Comparison of ENCODE assay signal across 40 mouse cellular contexts in the genomic region with DNA sequence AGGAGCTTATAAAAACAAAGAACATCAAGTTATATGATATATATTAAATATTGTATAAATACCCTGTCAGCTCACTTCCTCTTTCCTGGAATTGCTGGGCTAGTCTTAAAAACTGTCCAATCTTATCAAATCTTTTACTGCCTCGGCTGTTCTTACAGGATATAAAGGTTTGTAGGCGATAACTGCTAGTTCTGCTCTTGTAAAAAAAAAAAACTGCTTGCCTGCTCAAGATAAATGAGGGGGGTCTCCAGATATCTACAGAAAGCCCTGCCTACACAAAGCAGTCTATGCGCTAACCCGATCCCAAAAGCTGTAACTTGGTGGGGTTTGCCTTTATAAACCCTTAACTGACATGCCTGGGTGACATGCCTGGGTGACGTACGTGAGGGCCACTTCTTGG. TPM values are rescaled to one million over a fixed set of nuclear protein-coding genes. Genes with fewer than 3 reads are reported as not detected.
"Had no signal": no experiment of that assay in that cellular context is flagged by ENCODE, and none has a peak within 500 bp of the region (broad histone marks: within the 10 kb centered on the region; RNA-seq: fewer than 3 reads in every experiment).

No protein-coding gene starts in this region.

- H3K27ac ChIP-seq: limb, embryonic 10.5 days; limb, embryonic 12.5 days; limb, embryonic 13.5 days; limb, embryonic 15.5 days; liver, embryonic 12.5 days; liver, embryonic 13.5 days; liver, embryonic 14.5 days; liver, embryonic 15.5 days; lung, embryonic 15.5 days; macrophage; midbrain, embryonic 10.5 days; midbrain, embryonic 12.5 days; midbrain, embryonic 13.5 days; midbrain, embryonic 15.5 days; neural tube, embryonic 12.5 days; neural tube, embryonic 13.5 days had no signal

- H3K9ac ChIP-seq: limb, embryonic 12.5 days; limb, embryonic 13.5 days; limb, embryonic 15.5 days; liver, embryonic 12.5 days; liver, embryonic 13.5 days; liver, embryonic 14.5 days; liver, embryonic 15.5 days; liver, postnatal 0 days; lung, embryonic 14.5 days; lung, embryonic 15.5 days; midbrain, embryonic 12.5 days; midbrain, embryonic 13.5 days; midbrain, embryonic 15.5 days; neural tube, embryonic 12.5 days; neural tube, embryonic 13.5 days had no signal

- DNase-seq: left cerebral cortex, postnatal 4 days; liver; liver, embryonic 13.5 days; liver, postnatal 0 days; lung, adult 18-20 months; lung, adult 2 months; lung, embryonic 14.5 days; lung, postnatal 10 days; lung, postnatal 14 days; lung, postnatal 36 days; lung, postnatal 4 days; midbrain, embryonic 14.5 days had no signal

- H3K36me3 ChIP-seq: limb, embryonic 10.5 days; limb, embryonic 12.5 days; limb, embryonic 13.5 days; limb, embryonic 15.5 days; liver, embryonic 12.5 days; liver, embryonic 13.5 days; liver, embryonic 15.5 days; lung, embryonic 15.5 days; midbrain, embryonic 10.5 days; midbrain, embryonic 12.5 days; midbrain, embryonic 13.5 days; midbrain, embryonic 15.5 days; neural tube, embryonic 12.5 days; neural tube, embryonic 13.5 days had no signal

- H3K4me1 ChIP-seq: limb, embryonic 10.5 days; limb, embryonic 12.5 days; limb, embryonic 13.5 days; limb, embryonic 15.5 days; liver, embryonic 12.5 days; liver, embryonic 13.5 days; liver, embryonic 15.5 days; lung, embryonic 15.5 days; megakaryocyte, embryonic 14.5 days; midbrain, embryonic 10.5 days; midbrain, embryonic 12.5 days; midbrain, embryonic 13.5 days; midbrain, embryonic 15.5 days; neural tube, embryonic 12.5 days; neural tube, embryonic 13.5 days had no signal

- H3K27me3 ChIP-seq: limb, embryonic 12.5 days; limb, embryonic 13.5 days; limb, embryonic 15.5 days; liver, embryonic 12.5 days; liver, embryonic 13.5 days; liver, embryonic 15.5 days; lung, embryonic 15.5 days; megakaryocyte, embryonic 14.5 days; midbrain, embryonic 12.5 days; midbrain, embryonic 13.5 days; midbrain, embryonic 15.5 days; neural tube, embryonic 12.5 days; neural tube, embryonic 13.5 days had no signal

- H3K9me3 ChIP-seq: limb, embryonic 10.5 days; lung, embryonic 15.5 days; midbrain, embryonic 15.5 days; neural tube, embryonic 13.5 days had no signal

- H3K4me3 ChIP-seq: limb, embryonic 10.5 days; limb, embryonic 12.5 days; limb, embryonic 13.5 days; limb, embryonic 15.5 days; liver, embryonic 12.5 days; liver, embryonic 13.5 days; liver, embryonic 15.5 days; lung, embryonic 15.5 days; megakaryocyte, embryonic 14.5 days; midbrain, embryonic 10.5 days; midbrain, embryonic 12.5 days; midbrain, embryonic 13.5 days; midbrain, embryonic 15.5 days; myocyte; neural tube, embryonic 12.5 days; neural tube, embryonic 13.5 days had no signal

- ATAC-seq: liver, embryonic 12.5 days; liver, postnatal 0 days; lung, postnatal 0 days; midbrain, embryonic 13.5 days; midbrain, embryonic 15.5 days; midbrain, embryonic 16.5 days had no signal

RNA-seq across cellular contexts. Expression of a gene that starts 36.4 kb away (rescaled TPM):
- total RNA-seq: liver, adult 2 months; megakaryocyte progenitor cell, adult 5-6 weeks; megakaryocyte, adult 5-6 weeks; megakaryocyte-erythroid progenitor cell, adult 5-6 weeks; monocyte, adult 5-6 weeks had no signal
- polyA plus RNA-seq: limb, embryonic 10.5 days; limb, embryonic 11.5 days; limb, embryonic 12.5 days; liver, adult 2 months; liver, embryonic 11.5 days; liver, embryonic 12.5 days; liver, embryonic 13.5 days; liver, embryonic 14.5 days; liver, embryonic 16.5 days; liver, postnatal 0 days; lung, adult 2 months; lung, embryonic 14.5 days; lung, embryonic 15.5 days; lung, embryonic 16.5 days; macrophage; myocyte had no signal

RNA-seq across cellular contexts. Expression of a gene that starts 47.4 kb away (rescaled TPM):
- total RNA-seq: liver, adult 2 months; megakaryocyte, adult 5-6 weeks; megakaryocyte-erythroid progenitor cell, adult 5-6 weeks; monocyte, adult 5-6 weeks had no signal
- polyA plus RNA-seq: liver, adult 2 months; liver, embryonic 15.5 days; liver, embryonic 16.5 days; liver, postnatal 0 days; macrophage had no signal
